Mouse (Mus musculus) heart, embryonic 11.5 days (tissue): ENCODE measurements around the gene Egfl7. TPM values are rescaled to one million over a fixed set of nuclear protein-coding genes. Genes with fewer than 3 reads are reported as not detected.

Experiments used
- ATAC-seq: fragments of 200-750 bp; cut with Nextera tagmentation; replicated peaks from 2 replicates; pipeline ENCODE4 v1.8.0; 2017; ENCODE audit warnings: moderate library complexity; ENCODE audit not compliant: insufficient number of reproducible peaks, low FRiP score, low TSS enrichment
- H3K27ac ChIP-seq: fragments of 300-500 bp; sonication (generic); 2 replicates; pipeline ENCODE4 v1.5.1; 2014; ENCODE audit warnings: mild to moderate bottlenecking, low read depth, low read length
- H3K27me3 ChIP-seq: fragments of 300-500 bp; sonication (generic); 2 replicates; pipeline ENCODE4 v1.6.1; 2014; ENCODE audit warnings: mild to moderate bottlenecking, low read length, mixed read lengths; ENCODE audit not compliant: control insufficient read depth, insufficient read depth
- H3K36me3 ChIP-seq: fragments of 300-500 bp; sonication (generic); 2 replicates; pipeline ENCODE4 v1.6.1; 2014; ENCODE audit warnings: mild to moderate bottlenecking, low read length, moderate library complexity, mixed read lengths; ENCODE audit not compliant: control insufficient read depth, insufficient read depth
- H3K4me1 ChIP-seq: fragments of 300-500 bp; sonication (generic); 2 replicates; pipeline ENCODE4 v1.6.1; 2014; ENCODE audit warnings: low read length; ENCODE audit not compliant: control insufficient read depth, insufficient read depth
- H3K4me2 ChIP-seq: fragments of 300-500 bp; sonication (generic); 2 replicates; pipeline ENCODE4 v1.6.1; 2014; ENCODE audit warnings: mild to moderate bottlenecking, moderate library complexity
- H3K4me3 ChIP-seq: fragments of 300-500 bp; sonication (generic); 2 replicates; pipeline ENCODE4 v1.5.1; 2014; ENCODE audit warnings: low read depth, low read length
- H3K9ac ChIP-seq: fragments of 300-500 bp; sonication (generic); 2 replicates; pipeline ENCODE4 v1.6.1; 2014; ENCODE audit warnings: mild to moderate bottlenecking, low read depth, low read length, moderate library complexity
- H3K9me3 ChIP-seq: fragments of 300-500 bp; sonication (generic); replicated peaks from 2 replicates; pipeline ENCODE4 v1.6.1; 2016; ENCODE audit warnings: low read length; ENCODE audit not compliant: control insufficient read depth
- WGBS: fragments of 180-500 bp; shearing (Covaris S2); extraction: QIAGEN DNeasy Blood & Tissue Kit; methylation state at CpG from one replicate; pipeline ENCODE4 v1.1.7; 2014; ENCODE audit not compliant: insufficient replicate concordance; 5-methylcytosine and 5-hydroxymethylcytosine counted together
- polyA plus RNA-seq: library from polyadenylated mRNA; unstranded; fragments of >200 nt; fragmentation: Nextera tagmentation; extraction: Ambion mirVana; gene quantifications from 2 replicates; pipeline ENCODE4 v1.2.1, GENCODE M21; 2014

The Egfl7 gene
- polyA plus RNA-seq, 1 experiment from 2014 or later: 145 TPM

DNA sequence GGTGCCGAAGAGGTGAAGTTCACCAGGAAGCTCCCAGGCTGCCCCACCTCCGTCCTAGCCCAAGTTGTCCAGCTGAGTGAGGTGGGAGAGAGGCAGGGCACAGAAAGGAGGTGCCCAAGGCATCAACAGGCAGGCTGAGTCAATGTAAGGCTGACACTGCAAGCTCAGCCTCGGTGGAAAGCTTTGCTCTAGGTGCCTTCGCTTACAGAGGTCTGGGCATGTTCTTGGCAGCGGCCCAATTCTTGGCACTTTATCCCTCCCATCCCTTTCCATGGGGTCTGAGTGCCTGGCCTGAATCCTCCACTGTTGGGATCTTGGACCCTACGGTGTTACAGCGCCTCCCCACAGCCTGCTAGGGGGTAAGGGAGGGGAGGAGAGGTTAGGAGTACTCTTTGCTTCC lies 2.9 kb downstream of the Egfl7 start:
- H3K27me3 ChIP-seq: no peaks in the 10 kb centered on the region; the same call in 1 of the 2 replicates
- H3K4me3 ChIP-seq: no peak overlapping the region
- ATAC-seq: no peak
- no peaks in the 10 kb centered on the region for H3K36me3 ChIP-seq
- H3K9ac ChIP-seq: no peak overlapping the region
- peaks cover 24% of the 10 kb centered on the region for H3K4me1 ChIP-seq
- H3K4me2 ChIP-seq: no peak overlapping the region
- no peaks in the 10 kb centered on the region for H3K9me3 ChIP-seq
- peak overlapping the region; percentile 91; the same call in 1 of the 2 replicates for H3K27ac ChIP-seq
- WGBS: 76% methylated on average over 7 of the region's 7 CpGs

DNA sequence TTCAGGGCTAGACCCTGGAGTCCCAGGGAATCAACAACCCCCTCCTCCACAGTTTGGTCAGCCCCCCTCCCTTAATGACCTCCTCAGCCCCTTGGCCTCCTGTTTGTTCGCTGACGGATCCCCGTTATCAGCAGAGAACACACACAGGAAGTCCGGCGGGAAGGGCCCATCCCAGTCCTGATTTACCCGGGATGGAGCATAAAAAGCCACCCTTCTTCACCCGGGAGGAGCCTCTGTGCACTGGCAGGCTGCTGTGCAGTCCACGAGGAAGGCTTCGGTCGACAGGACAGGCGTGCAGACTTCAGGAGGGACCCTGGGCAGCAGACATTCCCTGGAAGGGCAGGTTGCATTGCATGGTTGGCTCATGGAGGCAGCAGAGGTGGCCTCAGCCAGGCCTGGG lies 3.8 kb downstream of the Egfl7 start:
- Histone ChIP-seq H3K4me1 (peaks cover 30% of the 10 kb centered on the region), H3K9ac (peak overlapping the region; percentile 82), H3K36me3 (no peaks in the 10 kb centered on the region), H3K27ac (peak overlapping the region; percentile 91), H3K4me2 (peak overlapping the region; percentile 37), H3K4me3 (peak overlapping the region; percentile 51), H3K27me3 (no peaks in the 10 kb centered on the region; the same call in 1 of the 2 replicates), H3K9me3 (no peaks in the 10 kb centered on the region)
- ATAC-seq: 0 out of 2 replicates have a peak, but pooled peaks have one; percentile 35
- 29% methylated on average over 11 of the region's 11 CpGs for WGBS

DNA sequence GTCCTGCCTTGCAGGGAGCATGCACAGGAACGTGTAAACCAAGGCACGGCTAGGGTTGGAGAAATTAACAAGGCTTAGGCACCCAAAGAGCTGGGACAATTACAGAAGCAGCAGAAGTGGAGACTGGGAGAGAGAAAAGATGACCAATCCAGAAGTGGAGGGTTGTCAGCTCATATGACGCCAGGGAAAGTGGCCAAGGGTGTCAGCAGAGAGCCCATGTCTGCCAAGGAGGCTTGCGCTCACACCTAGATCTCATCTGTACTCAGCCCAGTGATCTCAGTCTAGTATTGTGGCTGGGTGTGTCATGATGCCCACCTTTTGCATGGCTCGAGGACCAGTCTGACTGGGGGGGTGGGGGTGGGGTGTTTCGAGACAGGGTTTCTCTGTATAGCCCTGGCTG lies 5.9 kb downstream of the Egfl7 start:
- Histone ChIP-seq H3K9me3 (no peaks in the 10 kb centered on the region), H3K4me1 (peaks cover 32% of the 10 kb centered on the region), H3K27me3 (no peaks in the 10 kb centered on the region; the same call in 1 of the 2 replicates), H3K36me3 (no peaks in the 10 kb centered on the region), H3K4me2 (peak overlapping the region; percentile 37), H3K9ac (peak overlapping the region; percentile 82), H3K4me3 (peak overlapping the region; percentile 51), H3K27ac (peak overlapping the region; percentile 91)
- 47% methylated on average over 6 of the region's 6 CpGs for WGBS
- no peak for ATAC-seq

DNA sequence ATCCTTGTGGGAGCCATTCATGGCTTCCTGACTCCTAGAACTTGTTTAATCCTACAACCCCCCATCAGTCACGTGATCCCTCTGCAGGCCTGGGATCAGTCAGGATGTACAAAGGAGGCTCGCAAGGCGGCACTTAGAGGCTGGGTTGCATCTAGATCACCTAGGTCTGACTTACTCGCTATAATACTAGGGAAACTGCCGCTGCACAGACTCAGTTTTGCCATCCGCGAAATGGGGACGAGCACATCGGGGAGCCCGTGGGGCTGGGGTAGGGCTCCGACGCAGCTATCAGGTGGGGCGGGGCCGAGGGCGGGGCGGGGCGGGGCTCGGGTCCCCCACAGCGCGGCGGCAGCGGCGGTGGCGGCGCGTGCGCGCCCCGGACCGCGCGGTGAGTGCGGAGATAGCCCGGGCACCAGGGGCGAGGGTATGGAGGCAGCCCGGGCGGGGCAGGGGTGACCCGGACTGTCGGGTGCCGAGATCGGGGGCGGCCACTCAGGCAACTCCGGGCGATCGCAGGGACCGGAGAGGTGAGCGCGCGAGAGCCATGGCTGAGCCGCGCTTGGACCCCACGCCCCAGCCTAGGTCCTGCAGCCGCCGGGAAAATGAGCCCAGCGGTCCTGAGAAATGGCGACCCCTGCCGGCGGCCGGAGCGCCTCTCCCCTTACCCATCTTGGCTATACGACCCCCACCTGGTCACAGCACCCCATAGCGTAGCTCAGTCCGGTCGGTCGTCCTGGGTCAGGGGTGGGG lies 6.7 kb downstream of the Egfl7 start, which contains the start of gene Gm20532:
Gm20532 (plus strand) TSS at position 346 of the 750 bp plus-strand sequence.
- Histone ChIP-seq H3K9ac (peak within 1 kb of the TSS; percentile 82), H3K4me3 (peak within 1 kb of the TSS; percentile 51), H3K27me3 (no peaks in the 10 kb centered on the region; the same call in 1 of the 2 replicates), H3K4me1 (peaks cover 32% of the 10 kb centered on the region), H3K9me3 (no peaks in the 10 kb centered on the region), H3K4me2 (peak within 1 kb of the TSS; percentile 64), H3K27ac (peak within 1 kb of the TSS; percentile 91), H3K36me3 (no peaks in the 10 kb centered on the region; the same call in 1 of the 2 replicates)
- ATAC-seq: peak; percentile 29
- under 1% methylated on average over 60 of the region's 65 CpGs for WGBS

DNA sequence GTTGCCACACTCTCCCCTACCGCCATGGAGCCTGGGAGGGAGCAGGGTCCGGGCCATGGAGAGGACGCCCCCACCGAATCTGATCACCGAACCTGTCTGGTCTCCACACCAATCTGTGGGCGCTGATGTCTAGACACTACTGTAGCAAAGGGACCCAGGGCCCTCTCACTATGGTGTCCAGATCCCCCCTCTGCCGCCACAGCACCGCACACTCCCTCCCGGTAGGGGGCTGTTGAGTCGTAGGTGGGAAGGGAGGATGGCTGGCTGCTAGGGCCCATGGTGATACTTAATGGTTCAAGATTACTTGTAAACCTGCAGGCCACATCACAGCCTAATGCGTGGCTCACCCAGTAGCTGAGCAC lies 7.2 kb downstream of the Egfl7 start:
- H3K36me3 ChIP-seq: no peaks in the 10 kb centered on the region; the same call in 1 of the 2 replicates
- no peaks in the 10 kb centered on the region for H3K9me3 ChIP-seq
- peaks cover 32% of the 10 kb centered on the region for H3K4me1 ChIP-seq
- H3K27ac ChIP-seq: peak overlapping the region; percentile 91
- H3K4me3 ChIP-seq: peak overlapping the region; percentile 51
- 4% methylated on average over 11 of the region's 11 CpGs for WGBS
- no peak for ATAC-seq
- no peaks in the 10 kb centered on the region; the same call in 1 of the 2 replicates for H3K27me3 ChIP-seq
- H3K4me2 ChIP-seq: peak overlapping the region; percentile 64
- H3K9ac ChIP-seq: peak overlapping the region; percentile 82

DNA sequence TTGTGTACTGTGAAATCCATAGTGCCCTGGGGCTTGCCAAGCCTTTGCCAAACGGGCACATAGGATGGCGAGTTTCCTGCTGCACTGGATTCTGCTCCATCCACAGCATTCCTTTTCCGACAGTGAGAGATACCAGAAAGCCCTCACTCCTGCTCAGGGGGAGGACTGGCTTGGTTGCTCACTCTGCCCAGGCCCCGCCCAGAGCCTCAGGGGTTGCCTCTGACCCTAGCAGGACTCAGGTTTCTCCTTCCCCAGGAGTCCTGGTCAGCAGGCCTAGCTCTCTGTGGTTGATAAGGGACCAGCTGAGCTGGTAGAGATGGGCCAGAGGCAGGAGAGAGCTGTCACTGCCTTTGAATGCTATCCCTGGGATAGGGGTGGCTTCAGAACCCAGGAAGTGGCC lies 8.8 kb downstream of the Egfl7 start:
- Histone ChIP-seq H3K4me2 (peak overlapping the region; percentile 64), H3K9ac (peak overlapping the region; percentile 82), H3K27ac (peak overlapping the region; percentile 91), H3K4me1 (peaks cover 29% of the 10 kb centered on the region), H3K4me3 (peak overlapping the region; percentile 15), H3K36me3 (peaks cover 3% of the 10 kb centered on the region), H3K27me3 (no peaks in the 10 kb centered on the region; the same call in 1 of the 2 replicates), H3K9me3 (no peaks in the 10 kb centered on the region)
- no peak for ATAC-seq
- 11% methylated on average over 4 of the region's 4 CpGs for WGBS

DNA sequence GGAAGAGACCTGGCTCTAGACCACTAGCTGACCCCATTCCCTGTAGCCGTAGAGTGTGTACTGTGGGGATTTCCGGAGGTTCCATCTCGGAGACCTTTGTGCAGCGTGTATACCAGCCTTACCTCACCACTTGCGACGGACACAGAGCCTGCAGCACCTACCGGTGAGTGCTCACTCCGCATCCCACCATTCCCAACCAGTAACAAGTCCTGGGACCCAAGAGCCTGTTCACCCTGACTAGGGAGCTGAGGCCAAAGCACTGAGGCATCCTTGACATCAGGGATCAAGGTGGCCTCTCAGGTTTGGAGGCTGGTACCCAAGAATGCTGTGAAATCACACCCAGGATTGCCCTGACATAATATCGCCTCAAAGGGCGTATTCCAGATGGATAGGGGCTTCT lies 9.5 kb downstream of the Egfl7 start:
- Histone ChIP-seq H3K4me1 (peaks cover 25% of the 10 kb centered on the region), H3K4me3 (peak overlapping the region; percentile 15; the same call in 1 of the 2 replicates), H3K36me3 (peaks cover 5% of the 10 kb centered on the region), H3K4me2 (peak overlapping the region; percentile 64), H3K9ac (no peak overlapping the region), H3K9me3 (no peaks in the 10 kb centered on the region), H3K27ac (peak overlapping the region; percentile 91), H3K27me3 (no peaks in the 10 kb centered on the region)
- WGBS: 83% methylated on average over 10 of the region's 10 CpGs
- no peak for ATAC-seq

DNA sequence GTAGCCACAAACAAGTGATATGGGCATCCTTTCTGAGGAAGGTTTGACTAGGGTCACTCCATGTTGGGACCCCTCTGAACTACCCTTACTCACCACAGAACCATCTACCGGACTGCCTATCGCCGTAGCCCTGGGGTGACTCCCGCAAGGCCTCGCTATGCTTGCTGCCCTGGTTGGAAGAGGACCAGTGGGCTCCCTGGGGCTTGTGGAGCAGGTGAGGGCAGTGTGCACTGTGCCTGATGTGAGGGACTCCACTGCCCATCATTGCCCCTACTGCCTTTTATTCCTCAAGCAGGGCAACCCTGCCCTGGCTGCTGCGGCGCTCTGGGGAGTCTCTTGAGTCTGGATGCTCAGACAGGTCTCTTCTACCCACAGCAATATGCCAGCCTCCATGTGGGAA lies 10.5 kb downstream of the Egfl7 start:
- Histone ChIP-seq H3K4me1 (peaks cover 25% of the 10 kb centered on the region), H3K36me3 (peaks cover 5% of the 10 kb centered on the region), H3K9me3 (no peaks in the 10 kb centered on the region), H3K9ac (0 out of 2 replicates have a peak overlapping the region, but pooled peaks have one; percentile 30), H3K4me3 (no peak overlapping the region), H3K4me2 (no peak overlapping the region; the same call in 1 of the 2 replicates), H3K27me3 (no peaks in the 10 kb centered on the region), H3K27ac (no peak overlapping the region; the same call in 1 of the 2 replicates)
- ATAC-seq: no peak
- 90% methylated on average over 7 of the region's 7 CpGs for WGBS
